Mouse (Mus musculus) frontal cortex, postnatal 14 days (tissue): ENCODE data around the gene Scube1.

Source experiments
- DNase-seq, 2 experiments: peaks; one replicate each; pipeline ENCODE4 v3.0.0; 2022; ENCODE audit warnings: low spot score in 2 of 2

The Scube1 gene

GRCm38 (mm10) chr15:83665993-83666392, 58.8 kb downstream of the Scube1 start:
- DNase-seq = peak in 1 of 2 experiments; percentile 23

- DNase-seq = peak; percentile 22 to 41
Measured at GRCm38 (mm10) chr15:83664722-83665121, 60.1 kb downstream of the Scube1 start.

GRCm38 (mm10) chr15:83663066-83663465, 61.8 kb downstream of the Scube1 start:
- no peak for DNase-seq

- DNase-seq = no peak
Measured at GRCm38 (mm10) chr15:83662106-83662505, 62.7 kb downstream of the Scube1 start.

GRCm38 (mm10) chr15:83642518-83642917, 82.3 kb downstream of the Scube1 start:
- no peak for DNase-seq

- no peak for DNase-seq
Measured at GRCm38 (mm10) chr15:83640208-83640607, 84.6 kb downstream of the Scube1 start.

GRCm38 (mm10) chr15:83639160-83639559, 85.7 kb downstream of the Scube1 start:
- no peak for DNase-seq

- no peak for DNase-seq
Measured at GRCm38 (mm10) chr15:83638196-83638899, 86.5 kb downstream of the Scube1 start.

DNA sequence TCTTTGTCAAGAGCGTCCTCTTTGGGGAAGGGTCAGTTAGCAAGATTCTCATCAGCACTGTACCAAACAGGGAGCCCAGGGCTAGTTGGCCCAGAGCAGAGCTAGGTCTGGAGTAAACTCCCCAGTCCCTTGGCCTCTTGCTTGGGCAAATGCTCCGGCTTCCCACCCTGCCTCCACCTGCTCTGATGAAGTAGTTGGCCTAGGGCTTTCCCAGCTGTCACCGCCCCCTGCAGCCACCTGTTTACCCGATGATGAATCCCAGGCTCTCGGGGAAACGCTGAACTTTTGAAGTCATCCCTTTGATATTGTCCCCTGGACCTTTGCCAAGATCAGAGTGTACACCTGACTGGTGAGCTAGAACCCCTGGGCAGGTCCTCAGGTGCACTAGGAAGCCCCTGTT, 88.1 kb downstream of the Scube1 start:
- DNase-seq = no peak

GRCm38 (mm10) chr15:83635251-83635650, 89.6 kb downstream of the Scube1 start:
- DNase-seq = no peak

GRCm38 (mm10) chr15:83634076-83634475, 90.7 kb downstream of the Scube1 start:
- DNase-seq = no peak

DNA sequence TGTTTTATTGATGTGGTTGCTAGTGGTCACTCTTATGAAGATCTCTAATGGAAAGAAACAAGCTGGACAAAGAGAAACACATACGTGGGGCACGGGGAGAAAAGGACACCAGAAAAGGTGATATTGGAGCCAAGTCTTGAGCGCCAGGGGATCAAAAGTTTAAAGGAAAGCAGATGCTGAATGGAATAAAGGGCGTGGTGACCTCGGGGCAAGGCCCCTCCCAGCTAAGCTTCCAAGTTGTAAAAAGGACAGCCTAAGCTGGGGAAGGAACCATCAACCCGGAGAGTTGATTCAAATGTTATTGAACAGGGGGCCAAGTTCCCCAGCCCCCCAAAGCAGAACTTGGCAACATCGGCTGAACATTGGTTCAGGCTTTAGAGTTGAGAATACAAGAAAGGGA, 93.8 kb downstream of the Scube1 start:
- DNase-seq = no peak

- no peak for DNase-seq
Measured at GRCm38 (mm10) chr15:83629716-83630115, 95.1 kb downstream of the Scube1 start.

DNA sequence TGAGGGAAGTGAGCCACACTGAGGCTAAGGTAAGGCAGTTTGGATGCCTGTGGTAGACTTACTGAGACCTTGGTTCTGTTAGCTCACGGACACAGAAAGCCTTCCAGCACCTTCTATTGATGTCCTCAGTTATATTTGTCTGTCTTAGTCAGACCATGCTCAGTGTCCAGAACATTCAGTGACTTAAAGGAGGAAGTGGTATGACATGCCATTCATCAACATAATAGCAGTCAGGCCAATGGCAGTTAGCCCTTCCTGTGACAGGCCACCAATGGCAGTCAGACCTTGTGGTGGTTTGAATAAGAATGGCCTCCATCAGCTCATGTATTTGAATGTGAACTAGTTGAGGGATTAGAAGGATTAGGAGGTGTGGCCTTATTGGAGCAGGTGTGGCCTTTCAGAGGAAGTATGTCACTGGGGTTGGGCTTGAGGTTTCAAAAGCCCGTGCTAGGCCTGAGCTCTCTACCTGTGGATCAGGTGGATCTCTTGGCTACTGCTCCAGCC, 98.6 kb downstream of the Scube1 start:
- no peak for DNase-seq

GRCm38 (mm10) chr15:83615245-83615644, 109.6 kb downstream of the Scube1 start:
- DNase-seq = no peak

DNA sequence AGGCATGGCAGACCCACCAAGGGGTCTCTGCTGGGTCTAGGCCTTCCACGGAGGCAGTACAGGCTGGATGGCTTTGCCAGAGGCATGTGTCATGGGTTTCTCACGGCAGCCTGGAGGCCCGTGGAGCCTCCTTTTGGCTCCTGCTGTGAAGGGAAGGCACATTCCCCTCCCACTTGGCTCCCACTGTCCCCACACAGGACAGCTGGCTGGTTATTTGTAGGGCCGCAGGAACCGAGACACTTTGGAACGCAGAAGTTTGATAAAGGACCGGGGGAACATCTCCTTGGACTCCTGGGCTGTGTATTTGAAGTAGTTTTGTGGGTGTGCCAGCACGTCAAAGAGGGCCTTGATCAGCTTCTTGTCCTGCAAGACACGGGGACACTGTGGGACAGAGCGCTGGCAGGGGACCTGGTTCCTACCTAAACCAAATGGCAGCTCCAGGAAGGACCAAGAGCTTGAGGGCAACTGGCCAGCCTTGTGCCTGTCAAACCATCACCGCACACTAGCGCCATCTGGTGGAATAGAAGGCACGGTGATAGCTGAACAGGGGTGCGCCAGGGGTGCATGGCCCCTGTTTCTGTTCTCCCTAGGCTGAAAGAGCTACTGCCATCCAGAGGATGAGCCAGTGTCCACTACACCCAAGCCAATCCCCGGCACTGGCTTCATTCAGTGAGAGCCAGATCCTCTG, 117.6 kb downstream of the Scube1 start:
- peak; percentile 35 to 38 for DNase-seq

- no peak for DNase-seq
Measured at GRCm38 (mm10) chr15:83606700-83607099, 118.1 kb downstream of the Scube1 start.

DNA sequence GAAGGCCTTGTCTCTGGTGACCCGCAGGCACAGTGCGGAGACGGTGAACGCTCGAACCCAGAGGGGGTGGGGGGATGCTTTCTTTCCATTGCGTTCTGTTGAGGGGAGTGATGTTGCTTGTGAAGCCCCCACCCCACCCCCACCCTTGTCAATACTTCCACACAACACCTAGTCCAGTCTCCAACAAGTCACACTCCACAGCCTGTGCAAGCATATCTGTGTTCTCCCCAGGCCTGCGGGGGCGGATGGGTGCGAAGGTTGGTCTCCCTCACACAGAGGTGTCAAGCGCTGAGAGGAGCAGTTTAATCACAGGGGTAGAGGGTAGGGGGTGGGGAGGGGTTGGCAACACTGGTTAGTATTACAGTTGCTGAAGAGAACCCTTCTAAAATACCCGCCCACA, 118.6 kb downstream of the Scube1 start:
- no peak for DNase-seq

DNA sequence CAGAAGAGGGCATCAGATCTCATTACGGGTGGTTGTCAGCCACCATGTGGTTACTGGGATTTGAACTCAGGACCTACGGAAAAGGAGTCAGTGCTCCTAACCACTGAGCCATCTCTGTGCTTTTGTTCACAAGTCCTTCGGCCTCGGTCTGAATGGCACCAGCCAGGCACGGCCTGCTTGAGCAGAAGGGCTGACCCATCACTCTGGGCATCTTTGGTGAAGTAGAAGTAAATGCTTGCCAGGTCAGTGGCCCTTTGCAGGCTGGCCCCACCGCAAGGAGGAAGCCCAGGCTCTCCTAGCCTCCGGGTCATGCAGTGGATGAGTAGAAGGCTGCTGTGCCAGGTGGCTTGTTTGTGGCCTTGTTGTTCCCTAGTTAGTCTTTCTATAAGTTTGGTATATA, 121.4 kb downstream of the Scube1 start:
- no peak for DNase-seq

GRCm38 (mm10) chr15:83603046-83603396, 121.8 kb downstream of the Scube1 start:
- no peak for DNase-seq

- no peak for DNase-seq
Measured at GRCm38 (mm10) chr15:83602372-83603045, 122.3 kb downstream of the Scube1 start.

DNA sequence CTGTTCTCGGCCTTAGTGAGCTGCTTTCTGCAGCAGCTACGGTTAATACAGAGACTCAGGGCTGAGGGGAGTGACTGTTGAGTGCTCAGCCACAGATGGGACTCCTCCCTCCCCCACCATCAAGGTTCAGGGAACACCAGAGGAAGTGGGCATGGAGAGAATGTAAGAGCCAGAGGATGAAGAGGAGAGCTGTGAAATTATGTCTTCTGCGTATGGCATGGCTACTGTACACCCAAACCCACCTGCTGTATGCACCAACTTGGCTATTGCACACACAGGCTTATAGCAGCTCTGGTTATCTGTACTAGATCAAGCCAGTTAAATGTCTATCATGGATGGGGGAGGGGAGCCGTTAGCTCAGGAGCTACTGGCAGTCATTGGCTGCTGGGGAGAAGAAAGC, 123.6 kb downstream of the Scube1 start:
- no peak for DNase-seq

GRCm38 (mm10) chr15:83596833-83597232, 128.0 kb downstream of the Scube1 start:
- no peak for DNase-seq
